Mouse (Mus musculus): Measurements from ENCODE around the gene Zp3. TPM values are rescaled to one million over a fixed set of nuclear protein-coding genes. Genes with fewer than 3 reads are reported as not detected.

Gene Zp3
- polyA plus RNA-seq, 1 experiment from 2014 or later, result 0.13 TPM

DNA sequence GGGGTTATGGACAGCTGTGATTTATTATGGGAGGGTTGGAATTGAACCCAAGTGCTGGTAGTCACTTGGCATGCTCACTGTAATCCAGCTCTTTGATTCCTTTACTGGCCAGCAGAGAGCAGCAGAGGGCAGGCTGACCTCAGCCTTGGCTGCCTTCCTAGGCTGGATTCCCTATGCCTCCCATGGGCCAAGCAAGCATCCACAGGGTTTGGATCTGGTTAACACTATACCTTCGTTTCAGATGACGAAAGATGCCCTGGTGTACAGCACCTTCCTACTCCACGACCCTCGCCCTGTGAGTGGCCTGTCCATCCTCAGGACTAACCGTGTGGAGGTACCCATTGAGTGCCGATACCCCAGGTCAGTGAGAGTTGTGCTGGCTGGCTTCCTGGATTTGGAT, 2.5 kb downstream of the Zp3 start:
- no peaks in the 10 kb centered on the region for H3K27me3 ChIP-seq (replicated peaks)
- H3K4me1 ChIP-seq (replicated peaks), result no peaks in the 10 kb centered on the region
- no peak overlapping the region for H3K9ac ChIP-seq
- 0 out of 2 replicates have a peak, but pooled peaks have one; percentile 15 for ATAC-seq (ENCODE audit: insufficient number of reproducible peaks, low FRiP score)
- H3K4me3 ChIP-seq, result no peak overlapping the region
- 39% methylated on average over 6 of the region's 6 CpGs for WGBS
- no peak overlapping the region for H3K27ac ChIP-seq (ENCODE audit: poor library complexity, severe bottlenecking)
- no peaks in the 10 kb centered on the region for H3K9me3 ChIP-seq (replicated peaks)
- no peaks in the 10 kb centered on the region for H3K36me3 ChIP-seq
- no peak overlapping the region for H3K4me2 ChIP-seq

GRCm38 (mm10) chr5:135984546-135985044, 4.7 kb downstream of the Zp3 start:
- H3K9me3 ChIP-seq (replicated peaks), result no peaks in the 10 kb centered on the region
- H3K27ac ChIP-seq (ENCODE audit: poor library complexity, severe bottlenecking), result no peak overlapping the region
- H3K4me3 ChIP-seq, result no peak overlapping the region
- H3K4me2 ChIP-seq, result no peak overlapping the region
- 74% methylated on average over 6 of the region's 6 CpGs for WGBS
- no peak overlapping the region for H3K9ac ChIP-seq
- no peaks in the 10 kb centered on the region for H3K27me3 ChIP-seq (replicated peaks)
- no peak for ATAC-seq (ENCODE audit: insufficient number of reproducible peaks, low FRiP score)
- no peaks in the 10 kb centered on the region for H3K4me1 ChIP-seq (replicated peaks)
- no peaks in the 10 kb centered on the region for H3K36me3 ChIP-seq

DNA sequence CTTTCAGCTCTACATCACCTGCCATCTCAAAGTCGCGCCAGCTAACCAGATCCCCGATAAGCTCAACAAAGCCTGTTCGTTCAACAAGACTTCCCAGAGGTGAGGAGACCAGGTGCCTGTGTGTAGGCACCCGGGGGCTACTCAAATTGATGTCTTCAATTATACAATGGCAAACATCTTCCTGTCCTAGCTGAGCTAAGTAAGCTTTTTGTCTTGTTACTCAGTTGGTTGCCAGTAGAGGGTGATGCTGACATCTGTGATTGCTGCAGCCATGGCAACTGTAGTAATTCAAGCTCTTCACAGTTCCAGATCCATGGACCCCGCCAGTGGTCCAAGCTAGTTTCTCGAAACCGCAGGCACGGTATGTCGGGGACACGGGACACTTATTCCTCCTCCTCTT, 7.3 kb downstream of the Zp3 start:
- Histone ChIP-seq H3K36me3 (no peaks in the 10 kb centered on the region), H3K27ac (ENCODE audit: poor library complexity, severe bottlenecking) (no peak overlapping the region), H3K4me3 (no peak overlapping the region), H3K27me3 (replicated peaks) (no peaks in the 10 kb centered on the region), H3K4me1 (replicated peaks) (no peaks in the 10 kb centered on the region), H3K9ac (no peak overlapping the region), H3K4me2 (no peak overlapping the region), H3K9me3 (replicated peaks) (no peaks in the 10 kb centered on the region)
- 50% methylated on average over 11 of the region's 11 CpGs for WGBS
- 0 out of 2 replicates have a peak, but pooled peaks have one; percentile 11 for ATAC-seq (ENCODE audit: insufficient number of reproducible peaks, low FRiP score)

- H3K27ac ChIP-seq (ENCODE audit: poor library complexity, severe bottlenecking), result no peak overlapping the region
- H3K4me2 ChIP-seq, result no peak overlapping the region
- H3K9ac ChIP-seq, result no peak overlapping the region
- H3K27me3 ChIP-seq (replicated peaks), result no peaks in the 10 kb centered on the region
- no peaks in the 10 kb centered on the region for H3K36me3 ChIP-seq
- H3K4me3 ChIP-seq, result no peak overlapping the region
- ATAC-seq (ENCODE audit: insufficient number of reproducible peaks, low FRiP score), result no peak
- 64% methylated on average over 5 of the region's 5 CpGs for WGBS
- H3K9me3 ChIP-seq (replicated peaks), result no peaks in the 10 kb centered on the region
- peaks cover 4% of the 10 kb centered on the region for H3K4me1 ChIP-seq (replicated peaks)
Observed at GRCm38 (mm10) chr5:135990601-135991000, 10.7 kb downstream of the Zp3 start.

DNA sequence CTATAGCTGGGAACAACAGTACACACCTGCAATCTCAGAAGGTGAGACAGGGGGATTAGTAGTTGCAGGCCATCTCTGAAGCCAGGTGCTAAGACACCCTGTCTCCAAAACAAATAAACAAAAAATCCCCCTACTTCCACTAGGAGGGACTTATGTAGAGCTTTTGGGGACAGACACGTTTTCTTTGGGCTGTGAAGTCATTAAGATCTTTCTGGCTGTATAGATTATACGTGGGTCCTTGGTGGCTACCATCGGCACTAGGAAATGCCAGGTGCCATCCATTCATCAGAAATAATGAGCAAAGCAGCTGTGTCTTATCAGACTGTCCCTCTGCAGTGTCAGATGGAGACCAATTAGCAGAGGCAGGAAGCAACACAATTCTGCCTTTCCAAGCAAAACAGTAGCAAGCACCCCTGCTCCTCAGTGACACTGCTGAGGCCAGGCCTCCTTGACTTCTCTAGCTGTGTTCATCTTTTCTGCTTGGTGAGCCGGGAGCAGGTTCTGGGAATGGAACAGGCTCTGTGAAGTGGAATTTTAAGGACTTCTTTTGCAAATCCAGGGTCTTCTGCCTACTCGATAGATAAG, 13.6 kb downstream of the Zp3 start:
- Histone ChIP-seq H3K9me3 (replicated peaks) (no peaks in the 10 kb centered on the region), H3K4me1 (replicated peaks) (peaks cover 10% of the 10 kb centered on the region), H3K4me3 (no peak overlapping the region), H3K4me2 (no peak overlapping the region), H3K9ac (no peak overlapping the region), H3K36me3 (peaks cover 21% of the 10 kb centered on the region), H3K27ac (ENCODE audit: poor library complexity, severe bottlenecking) (no peak overlapping the region), H3K27me3 (replicated peaks) (no peaks in the 10 kb centered on the region)
- ATAC-seq (ENCODE audit: insufficient number of reproducible peaks, low FRiP score), result no peak
- 39% methylated on average over 5 of the region's 5 CpGs for WGBS

DNA sequence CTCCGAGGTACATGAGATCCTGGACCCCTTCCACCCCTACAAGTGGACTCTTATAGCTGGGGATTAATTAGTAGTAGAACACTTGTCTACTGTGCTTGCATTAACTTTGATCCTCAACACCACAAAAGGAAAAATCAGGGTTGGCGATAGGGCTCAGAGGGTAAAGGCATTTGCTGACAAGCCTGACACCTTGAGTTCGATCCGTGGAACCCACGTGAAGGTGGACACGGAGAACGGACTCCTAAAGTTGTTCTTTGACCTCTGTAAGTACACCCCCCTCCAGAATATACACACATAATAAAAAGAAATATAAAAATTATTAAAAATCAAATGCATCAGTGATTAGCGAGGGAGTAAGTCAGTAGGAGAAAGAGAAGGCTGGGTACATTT, 14.4 kb downstream of the Zp3 start:
- 62% methylated on average over 8 of the region's 8 CpGs for WGBS
- Histone ChIP-seq H3K9ac (no peak overlapping the region), H3K4me3 (no peak overlapping the region), H3K27me3 (replicated peaks) (no peaks in the 10 kb centered on the region), H3K27ac (ENCODE audit: poor library complexity, severe bottlenecking) (no peak overlapping the region), H3K4me1 (replicated peaks) (peaks cover 10% of the 10 kb centered on the region), H3K4me2 (no peak overlapping the region), H3K9me3 (replicated peaks) (no peaks in the 10 kb centered on the region), H3K36me3 (peaks cover 29% of the 10 kb centered on the region)
- ATAC-seq (ENCODE audit: insufficient number of reproducible peaks, low FRiP score), result no peak

DNA sequence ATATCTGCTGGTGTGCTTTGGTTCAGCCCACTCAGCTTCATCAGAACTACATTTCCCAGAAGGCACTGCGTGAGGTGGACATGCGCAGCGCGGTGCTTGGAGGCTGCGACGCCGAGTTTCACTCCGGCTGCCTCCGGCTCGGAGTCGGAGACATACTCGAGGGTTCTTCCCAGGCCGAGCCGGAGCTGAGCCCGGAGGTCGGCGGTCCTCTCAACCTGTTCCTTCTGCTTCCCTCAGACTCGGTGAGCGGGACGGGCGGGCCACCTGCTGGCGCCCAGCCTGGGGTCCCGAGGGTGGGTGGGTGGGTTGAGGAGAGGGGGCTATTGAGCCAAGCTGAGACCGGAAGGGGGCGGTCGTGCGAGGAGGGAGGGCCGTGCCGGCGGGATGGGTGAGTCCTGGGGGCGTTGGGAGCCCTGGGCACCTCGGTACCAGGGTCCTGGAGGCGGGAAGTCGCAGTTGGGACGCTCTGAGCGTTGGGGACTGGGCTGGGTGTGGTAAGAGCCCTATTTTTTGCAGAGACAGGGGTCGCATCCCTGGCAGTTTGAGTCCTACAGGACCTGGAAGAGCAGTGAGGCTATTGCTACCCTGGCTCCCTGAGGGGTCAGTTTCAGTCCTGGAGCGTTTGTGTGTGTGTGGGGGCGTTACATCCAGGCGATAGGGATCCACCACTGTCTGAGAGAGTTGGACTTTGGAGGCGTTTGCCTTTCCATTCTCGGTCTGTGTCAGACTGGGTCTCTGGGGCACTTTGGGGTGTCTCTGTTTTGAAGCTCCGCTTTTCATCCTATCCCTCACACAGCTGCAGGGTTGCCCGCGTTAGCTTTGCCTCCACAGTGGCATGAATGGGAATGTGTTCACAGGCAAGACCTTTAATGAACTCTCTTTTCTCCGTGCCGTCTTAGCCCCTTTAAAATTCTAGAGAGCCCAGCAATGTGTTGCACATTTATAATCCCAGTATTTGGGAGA, 15.1 kb downstream of the Zp3 start, which contains the start of gene Dtx2:
Dtx2 (plus strand) TSS at position 76 of the 963 bp plus-strand sequence.
- WGBS, result 1% methylated on average over 47 of the region's 47 CpGs
- H3K36me3 ChIP-seq, result peaks cover 33% of the 10 kb centered on the region
- H3K27ac ChIP-seq (ENCODE audit: poor library complexity, severe bottlenecking), result peak within 1 kb of the TSS; percentile 88
- H3K27me3 ChIP-seq (replicated peaks), result no peaks in the 10 kb centered on the region
- H3K4me3 ChIP-seq, result peak within 1 kb of the TSS; percentile 75
- H3K4me1 ChIP-seq (replicated peaks), result peaks cover 10% of the 10 kb centered on the region
- peak within 1 kb of the TSS; percentile 80 for H3K9ac ChIP-seq
- H3K9me3 ChIP-seq (replicated peaks), result no peaks in the 10 kb centered on the region
- H3K4me2 ChIP-seq, result peak within 1 kb of the TSS; percentile 88
- ATAC-seq (ENCODE audit: insufficient number of reproducible peaks, low FRiP score), result peak; percentile 95

- Histone ChIP-seq H3K27ac (ENCODE audit: poor library complexity, severe bottlenecking) (no peak overlapping the region), H3K36me3 (peaks cover 35% of the 10 kb centered on the region), H3K4me2 (peak overlapping the region; percentile 88; the same call in 1 of the 2 replicates), H3K9ac (peak overlapping the region; percentile 13; the same call in 1 of the 2 replicates), H3K4me3 (no peak overlapping the region), H3K9me3 (replicated peaks) (no peaks in the 10 kb centered on the region), H3K27me3 (replicated peaks) (no peaks in the 10 kb centered on the region), H3K4me1 (replicated peaks) (peaks cover 10% of the 10 kb centered on the region)
- ATAC-seq (ENCODE audit: insufficient number of reproducible peaks, low FRiP score), result no peak
- 85% methylated on average over 8 of the region's 8 CpGs for WGBS
Observed at GRCm38 (mm10) chr5:135996162-135996561, 16.3 kb downstream of the Zp3 start.

DNA sequence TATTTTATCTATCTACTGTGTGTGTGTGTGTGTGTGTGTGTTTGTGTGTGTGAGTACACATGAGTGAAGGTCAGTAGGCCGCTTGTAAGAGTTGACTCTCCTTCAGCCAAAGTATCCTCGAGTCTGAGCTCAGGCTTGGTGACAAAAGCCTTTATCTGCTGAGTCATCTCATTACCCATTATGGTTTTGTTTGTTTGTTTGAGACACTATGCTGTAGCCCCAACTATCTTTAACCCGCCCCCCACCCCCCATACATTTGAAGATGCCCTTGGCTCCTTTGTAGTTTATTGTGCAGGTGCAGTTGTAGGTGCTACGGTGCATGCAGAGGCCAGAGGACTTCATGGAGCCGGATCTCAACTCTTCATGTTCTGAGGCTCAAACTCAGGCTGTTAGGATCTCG, 21.3 kb downstream of the Zp3 start:
- H3K9ac ChIP-seq, result no peak overlapping the region
- no peaks in the 10 kb centered on the region for H3K27me3 ChIP-seq (replicated peaks)
- H3K27ac ChIP-seq (ENCODE audit: poor library complexity, severe bottlenecking), result no peak overlapping the region
- peaks cover 49% of the 10 kb centered on the region for H3K36me3 ChIP-seq
- no peaks in the 10 kb centered on the region for H3K9me3 ChIP-seq (replicated peaks)
- WGBS, result 87% methylated on average over 6 of the region's 6 CpGs
- no peak for ATAC-seq (ENCODE audit: insufficient number of reproducible peaks, low FRiP score)
- no peak overlapping the region for H3K4me2 ChIP-seq
- peaks cover 27% of the 10 kb centered on the region for H3K4me1 ChIP-seq (replicated peaks)
- no peak overlapping the region for H3K4me3 ChIP-seq

- peaks cover 39% of the 10 kb centered on the region for H3K36me3 ChIP-seq
- ATAC-seq (ENCODE audit: insufficient number of reproducible peaks, low FRiP score), result no peak
- no peaks in the 10 kb centered on the region for H3K9me3 ChIP-seq (replicated peaks)
- H3K27ac ChIP-seq (ENCODE audit: poor library complexity, severe bottlenecking), result peak overlapping the region; percentile 92
- no peak overlapping the region for H3K9ac ChIP-seq
- no peaks in the 10 kb centered on the region for H3K27me3 ChIP-seq (replicated peaks)
- H3K4me1 ChIP-seq (replicated peaks), result peaks cover 31% of the 10 kb centered on the region
- 57% methylated on average over 2 of the region's 2 CpGs for WGBS
- H3K4me3 ChIP-seq, result no peak overlapping the region
- peak overlapping the region; percentile 41 for H3K4me2 ChIP-seq
Observed at GRCm38 (mm10) chr5:136002325-136002724, 22.4 kb downstream of the Zp3 start.

DNA sequence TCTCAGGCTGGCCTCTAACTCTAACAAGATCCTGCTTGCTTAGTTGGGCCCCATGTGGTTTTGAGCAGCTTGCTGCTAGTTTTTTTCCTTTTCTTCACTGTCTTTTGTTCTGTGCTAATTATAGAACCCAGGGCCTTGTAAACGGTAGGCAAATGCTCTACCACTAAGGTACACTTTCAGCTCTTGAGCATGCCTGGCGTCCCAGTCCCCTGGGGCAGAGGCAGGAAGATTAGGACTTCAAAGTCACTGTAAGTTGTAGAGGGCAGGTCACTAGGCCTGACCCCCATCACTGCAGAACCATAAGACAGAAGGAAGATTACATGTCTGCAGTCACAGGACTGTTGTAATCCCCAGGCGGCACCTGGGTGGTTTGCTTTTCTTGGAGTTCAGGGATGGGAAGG, 22.9 kb downstream of the Zp3 start:
- Histone ChIP-seq H3K4me3 (no peak overlapping the region), H3K9me3 (replicated peaks) (no peaks in the 10 kb centered on the region), H3K27ac (ENCODE audit: poor library complexity, severe bottlenecking) (peak overlapping the region; percentile 92), H3K36me3 (peaks cover 35% of the 10 kb centered on the region), H3K9ac (0 out of 2 replicates have a peak overlapping the region, but pooled peaks have one; percentile 25), H3K4me1 (replicated peaks) (peaks cover 35% of the 10 kb centered on the region), H3K27me3 (replicated peaks) (no peaks in the 10 kb centered on the region), H3K4me2 (peak overlapping the region; percentile 41)
- ATAC-seq (ENCODE audit: insufficient number of reproducible peaks, low FRiP score), result no peak
- 16% methylated on average over 3 of the region's 3 CpGs for WGBS

Measured in heart, embryonic 12.5 days (tissue).